8 mouse cellular contexts compared by ENCODE assay signal in genomic region chr3:134238621-134239310, GRCm38 (mm10). TPM values are rescaled to one million over a fixed set of nuclear protein-coding genes. Genes with fewer than 3 reads are reported as not detected.
DNase-seq lines count a peak whose midpoint lies in the region; ATAC-seq lines count a peak whose summit lies in the region.

No protein-coding gene starts in this region.

- H3K27ac ChIP-seq in midbrain, embryonic 14.5 days (replicated peaks; ENCODE audit: low read depth, low read length), result peak overlapping the region; percentile 100

- peak overlapping the region; percentile 75 for H3K4me3 ChIP-seq in midbrain, embryonic 14.5 days (replicated peaks; ENCODE audit: low read depth, low read length)

- H3K9ac ChIP-seq in midbrain, embryonic 14.5 days (replicated peaks; ENCODE audit: low read length), result peak overlapping the region; percentile 95

- under 1% methylated on average over 14 of the region's 14 CpGs for WGBS in midbrain, embryonic 14.5 days

- H3K9me3 ChIP-seq in midbrain, embryonic 14.5 days (ENCODE audit: control insufficient read depth, low read length), result no peaks in the 10 kb centered on the region

- H3K4me2 ChIP-seq in midbrain, embryonic 14.5 days (ENCODE audit: low read length), result peak overlapping the region; percentile 89

- ATAC-seq in midbrain, embryonic 14.5 days (ENCODE audit: low FRiP score, low TSS enrichment), result peak; percentile 35

- H3K4me1 ChIP-seq in midbrain, embryonic 14.5 days (ENCODE audit: control insufficient read depth, insufficient read depth, low read length), result peaks cover 24% of the 10 kb centered on the region

- intact Hi-C loops in left cerebral cortex, postnatal 25 days (cut with DNase I), result loop anchor here (2.0 to 10.0 kb wide), 5 partner anchors 271 to 926 kb away; no protein-coding TSS in a partner anchor

- 0 out of 2 replicates have a peak, but pooled peaks cover 6% of the 10 kb centered on the region for H3K36me3 ChIP-seq in midbrain, embryonic 14.5 days (ENCODE audit: control insufficient read depth, insufficient read depth, low read length)

- no peaks in the 10 kb centered on the region for H3K27me3 ChIP-seq in midbrain, embryonic 14.5 days (ENCODE audit: control insufficient read depth, insufficient read depth, low read length)

- peak; percentile 5 to 16 for DNase-seq in kidney, postnatal 4 days
- DNase-seq in kidney, postnatal 10 days, result no peak
- DNase-seq in cerebellum, adult 8-10 months, result peak; percentile 37
- DNase-seq in frontal cortex, postnatal 14 days (ENCODE audit: low spot score in 2 of 2), result peak; percentile 5 to 12
- peak; percentile 24 to 35 for DNase-seq in left cerebral cortex, postnatal 25 days (ENCODE audit: low spot score in 2 of 2)
- DNase-seq in midbrain, embryonic 14.5 days, result peak; percentile 86
- DNase-seq in urinary bladder, postnatal 25 days (ENCODE audit: low spot score), result no peak
- DNase-seq in gastrocnemius, postnatal 10 days, result no peak

RNA-seq across cellular contexts. Expression of gene Cxxc4, which starts 2.5 kb away (rescaled TPM):
- total RNA-seq in left cerebral cortex, postnatal 25 days (2021), result 10 to 100 TPM; 25.4 to 26.0 TPM
- 52.4 and 58.3 TPM in 2 replicates for polyA plus RNA-seq in midbrain, embryonic 14.5 days (2014; fragmentation: Nextera tagmentation; extraction: Ambion mirVana)
- total RNA-seq in gastrocnemius, postnatal 10 days (2021), result 1 to 10 TPM in 1 of 2 experiments, under 1 TPM in 1; 0.82 to 1.3 TPM

Comparison
In these comparisons a context has a peak if more than half of its experiments do, and no peak if none do; other contexts are left out.
1. DNase-seq: peak in kidney, postnatal 4 days (2 of 2), cerebellum, adult 8-10 months (single experiment), frontal cortex, postnatal 14 days (2 of 2), left cerebral cortex, postnatal 25 days (2 of 2) and midbrain, embryonic 14.5 days (single experiment); none in kidney, postnatal 10 days (single experiment), urinary bladder, postnatal 25 days (single experiment) and gastrocnemius, postnatal 10 days (single experiment).
2. RNA of gene Cxxc4, which starts 2.5 kb away (total RNA-seq): 25.4 to 26.0 TPM in left cerebral cortex, postnatal 25 days; 0.82 to 1.3 TPM in gastrocnemius, postnatal 10 days; every median in the first group is over 10 times any median in the second.